Mouse (Mus musculus): ENCODE measurements around the gene Sirt2.

- TF ChIP-seq EP300 (IDR thresholded peaks at IDR 0.05; ENCODE audit: low read length) = no peak
- no peak for TF ChIP-seq POLR2A (IDR thresholded peaks at IDR 0.05; ENCODE audit: low read depth, low read length)
Observed at GRCm38 (mm10) chr7:28831411-28832125, 65.0 kb downstream of the Sirt2 start.
